30 mouse cellular contexts compared by ENCODE assay signal in the genomic region with DNA sequence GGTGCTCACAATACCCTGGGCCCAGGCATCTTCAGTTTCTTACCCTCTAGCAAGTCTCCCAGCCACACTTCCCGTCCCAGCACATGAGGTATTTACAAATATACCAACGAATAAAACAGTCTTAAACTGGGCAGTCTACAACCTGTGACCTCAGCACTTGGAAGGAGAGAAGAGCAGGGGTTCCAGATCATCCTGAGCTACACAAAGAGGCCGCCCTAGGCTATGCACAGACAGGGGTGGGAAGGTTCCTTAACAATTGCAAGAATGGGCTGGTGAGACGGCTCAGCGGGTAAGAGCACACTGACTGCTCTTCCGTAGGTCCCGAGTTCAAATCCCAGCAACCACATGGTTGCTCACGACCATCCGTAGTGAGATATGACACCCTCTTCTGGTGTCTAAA. TPM values are rescaled to one million over a fixed set of nuclear protein-coding genes. Genes with fewer than 3 reads are reported as not detected.
"Had no signal": no experiment of that assay in that cellular context is flagged by ENCODE, and none has a peak within 500 bp of the region (broad histone marks: within the 10 kb centered on the region; RNA-seq: fewer than 3 reads in every experiment).

No protein-coding gene starts in this region.

- ATAC-seq: hindbrain, embryonic 16.5 days; inflammation-experienced regulatory T-cells, adult 6 months; intestine, embryonic 15.5 days; intestine, postnatal 0 days had no signal

- H3K4me1 ChIP-seq: intestine, embryonic 15.5 days; limb, embryonic 10.5 days; limb, embryonic 12.5 days; liver, embryonic 13.5 days; liver, embryonic 15.5 days had no signal

- DNase-seq: gastrocnemius, postnatal 14 days; gastrocnemius, postnatal 36 days; heart, adult 2 months; heart, postnatal 14 days; heart, postnatal 4 days; kidney, adult 18-20 months; kidney, adult 8-10 months; kidney, postnatal 10 days; kidney, postnatal 25 days; liver; liver, embryonic 13.5 days had no signal

- H3K36me3 ChIP-seq: heart, embryonic 13.5 days; heart, embryonic 15.5 days; hindbrain, embryonic 10.5 days; hindbrain, embryonic 12.5 days; intestine, embryonic 15.5 days; limb, embryonic 10.5 days; limb, embryonic 12.5 days; liver, embryonic 13.5 days; liver, embryonic 15.5 days had no signal

- H3K4me3 ChIP-seq: heart, adult 2 months; heart, embryonic 13.5 days; heart, embryonic 15.5 days; hindbrain, embryonic 10.5 days; hindbrain, embryonic 12.5 days; intestine, embryonic 15.5 days; layer of hippocampus, adult 2 months; left cerebral cortex, adult 2 months; limb, embryonic 10.5 days; limb, embryonic 12.5 days; liver, embryonic 13.5 days; liver, embryonic 15.5 days had no signal

- H3K27ac ChIP-seq: heart, adult 2 months; heart, embryonic 13.5 days; heart, embryonic 15.5 days; hindbrain, embryonic 10.5 days; hindbrain, embryonic 12.5 days; hindbrain, embryonic 14.5 days; intestine, embryonic 15.5 days; layer of hippocampus, adult 2 months; left cerebral cortex, adult 2 months; limb, embryonic 10.5 days; limb, embryonic 12.5 days; liver, embryonic 13.5 days; liver, embryonic 15.5 days had no signal

- H3K9me3 ChIP-seq: heart, embryonic 13.5 days; heart, embryonic 15.5 days; hindbrain, embryonic 10.5 days; hindbrain, embryonic 12.5 days; intestine, embryonic 15.5 days; limb, embryonic 10.5 days; limb, embryonic 12.5 days; liver, embryonic 13.5 days; liver, embryonic 15.5 days had no signal

- H3K27me3 ChIP-seq: heart, embryonic 13.5 days; heart, embryonic 15.5 days; hindbrain, embryonic 12.5 days; intestine, embryonic 15.5 days; limb, embryonic 12.5 days had no signal

- H3K9ac ChIP-seq: heart, embryonic 13.5 days; heart, embryonic 15.5 days; hindbrain, embryonic 12.5 days; hindbrain, embryonic 14.5 days; intestine, embryonic 15.5 days; limb, embryonic 12.5 days; liver, embryonic 13.5 days; liver, embryonic 15.5 days had no signal

- H3K4me2 ChIP-seq: heart, embryonic 11.5 days; heart, embryonic 13.5 days; heart, embryonic 15.5 days; hindbrain, embryonic 12.5 days; hindbrain, embryonic 14.5 days; intestine, embryonic 15.5 days; limb, embryonic 12.5 days; liver, embryonic 11.5 days; liver, embryonic 13.5 days; liver, embryonic 15.5 days had no signal

RNA-seq across cellular contexts. Expression of gene Rab3b, which starts 24.5 kb away (rescaled TPM):
- total RNA-seq: gastrocnemius, adult 8-10 months had no signal

RNA-seq across cellular contexts. Expression of gene A730015C16Rik, which starts 54.9 kb away (rescaled TPM):
- total RNA-seq: gastrocnemius, adult 18-20 months; gastrocnemius, postnatal 36 days; heart, adult 2 months; heart, postnatal 14 days; heart, postnatal 4 days; layer of hippocampus, adult 2 months; left cerebral cortex, adult 2 months had no signal
- polyA plus RNA-seq: gonadal fat pad, adult 2 months; heart, adult 2 months had no signal
